Mouse (Mus musculus): ENCODE data around the gene Micall1. TPM values are rescaled to one million over a fixed set of nuclear protein-coding genes. Genes with fewer than 3 reads are reported as not detected.

Micall1 gene
- polyA plus RNA-seq, 2 experiments, result 12.8 to 31.0 TPM

- WGBS, result 32% methylated on average over 8 of the region's 8 CpGs
- no peaks in the 10 kb centered on the region for H3K27me3 ChIP-seq (ENCODE audit: control insufficient read depth, insufficient read depth, low read length)
- H3K9ac ChIP-seq (ENCODE audit: low read depth, low read length, severe bottlenecking), result no peak overlapping the region
- H3K4me1 ChIP-seq (ENCODE audit: control insufficient read depth, insufficient read depth, low read length), result peaks cover 15% of the 10 kb centered on the region
- no peak for ATAC-seq (ENCODE audit: low FRiP score, low read depth)
- H3K27ac ChIP-seq (replicated peaks; ENCODE audit: low read depth, low read length), result no peak overlapping the region
- no peak for DNase-seq (ENCODE audit: low spot score)
- no peak for TF ChIP-seq POLR2A (IDR thresholded peaks at IDR 0.05; ENCODE audit: borderline replicate concordance, extremely low read depth, insufficient read depth, insufficient read length)
- H3K4me2 ChIP-seq (replicated peaks; ENCODE audit: low read depth, low read length, severe bottlenecking), result no peak overlapping the region
- H3K9me3 ChIP-seq (ENCODE audit: control insufficient read depth, low read length), result no peaks in the 10 kb centered on the region
- no peak overlapping the region for H3K4me3 ChIP-seq (replicated peaks; ENCODE audit: low read length)
- H3K36me3 ChIP-seq (ENCODE audit: control insufficient read depth, insufficient read depth, low read length), result peaks cover 8% of the 10 kb centered on the region
Observed at GRCm38 (mm10) chr15:79065086-79065770, 43.5 kb upstream of the Micall1 start.

- WGBS, result 38% methylated on average over 2 of the region's 2 CpGs
- TF ChIP-seq POLR2A (IDR thresholded peaks at IDR 0.05; ENCODE audit: borderline replicate concordance, extremely low read depth, insufficient read depth, insufficient read length), result no peak
- H3K36me3 ChIP-seq (ENCODE audit: control insufficient read depth, insufficient read depth, low read length), result no peaks in the 10 kb centered on the region
- no peak overlapping the region for H3K27ac ChIP-seq (replicated peaks; ENCODE audit: low read depth, low read length)
- no peak overlapping the region for H3K4me2 ChIP-seq (replicated peaks; ENCODE audit: low read depth, low read length, severe bottlenecking)
- H3K27me3 ChIP-seq (ENCODE audit: control insufficient read depth, insufficient read depth, low read length), result no peaks in the 10 kb centered on the region
- ATAC-seq (ENCODE audit: low FRiP score, low read depth) (no peak), DNase-seq (ENCODE audit: low spot score) (no peak)
- H3K9me3 ChIP-seq (ENCODE audit: control insufficient read depth, low read length), result no peaks in the 10 kb centered on the region
- H3K9ac ChIP-seq (ENCODE audit: low read depth, low read length, severe bottlenecking), result no peak overlapping the region
- H3K4me3 ChIP-seq (replicated peaks; ENCODE audit: low read length), result no peak overlapping the region
- peaks cover 15% of the 10 kb centered on the region for H3K4me1 ChIP-seq (ENCODE audit: control insufficient read depth, insufficient read depth, low read length)
Observed at GRCm38 (mm10) chr15:79066276-79066675, 42.4 kb upstream of the Micall1 start.

GRCm38 (mm10) chr15:79067631-79068030 lies 41.1 kb upstream of the Micall1 start:
- H3K4me1 ChIP-seq (ENCODE audit: control insufficient read depth, insufficient read depth, low read length), result peaks cover 9% of the 10 kb centered on the region
- H3K27ac ChIP-seq (replicated peaks; ENCODE audit: low read depth, low read length), result no peak overlapping the region
- no peak overlapping the region for H3K4me2 ChIP-seq (replicated peaks; ENCODE audit: low read depth, low read length, severe bottlenecking)
- DNase-seq (ENCODE audit: low spot score), result no peak
- H3K9me3 ChIP-seq (ENCODE audit: control insufficient read depth, low read length), result no peaks in the 10 kb centered on the region
- H3K4me3 ChIP-seq (replicated peaks; ENCODE audit: low read length), result no peak overlapping the region
- H3K36me3 ChIP-seq (ENCODE audit: control insufficient read depth, insufficient read depth, low read length), result no peaks in the 10 kb centered on the region
- no peak overlapping the region for H3K9ac ChIP-seq (ENCODE audit: low read depth, low read length, severe bottlenecking)
- TF ChIP-seq POLR2A (IDR thresholded peaks at IDR 0.05; ENCODE audit: borderline replicate concordance, extremely low read depth, insufficient read depth, insufficient read length), result no peak
- no peaks in the 10 kb centered on the region for H3K27me3 ChIP-seq (ENCODE audit: control insufficient read depth, insufficient read depth, low read length)
- WGBS, result 73% methylated on average over 3 of the region's 3 CpGs
- ATAC-seq (ENCODE audit: low FRiP score, low read depth), result no peak

- Histone ChIP-seq H3K27me3 (ENCODE audit: control insufficient read depth, insufficient read depth, low read length) (no peaks in the 10 kb centered on the region), H3K9ac (ENCODE audit: low read depth, low read length, severe bottlenecking) (no peak overlapping the region), H3K4me2 (replicated peaks; ENCODE audit: low read depth, low read length, severe bottlenecking) (no peak overlapping the region), H3K9me3 (ENCODE audit: control insufficient read depth, low read length) (no peaks in the 10 kb centered on the region), H3K36me3 (ENCODE audit: control insufficient read depth, insufficient read depth, low read length) (no peaks in the 10 kb centered on the region), H3K27ac (replicated peaks; ENCODE audit: low read depth, low read length) (no peak overlapping the region), H3K4me1 (ENCODE audit: control insufficient read depth, insufficient read depth, low read length) (peaks cover 7% of the 10 kb centered on the region), H3K4me3 (replicated peaks; ENCODE audit: low read length) (no peak overlapping the region)
- ATAC-seq (ENCODE audit: low FRiP score, low read depth), result no peak
- 91% methylated on average over 3 of the region's 3 CpGs for WGBS
- TF ChIP-seq POLR2A (IDR thresholded peaks at IDR 0.05; ENCODE audit: borderline replicate concordance, extremely low read depth, insufficient read depth, insufficient read length), result no peak
- DNase-seq (ENCODE audit: low spot score), result no peak
Observed at GRCm38 (mm10) chr15:79068416-79068815, 40.3 kb upstream of the Micall1 start.

- Histone ChIP-seq H3K27ac (replicated peaks; ENCODE audit: low read depth, low read length) (no peak overlapping the region), H3K4me1 (ENCODE audit: control insufficient read depth, insufficient read depth, low read length) (peaks cover 15% of the 10 kb centered on the region), H3K27me3 (ENCODE audit: control insufficient read depth, insufficient read depth, low read length) (no peaks in the 10 kb centered on the region), H3K4me2 (replicated peaks; ENCODE audit: low read depth, low read length, severe bottlenecking) (no peak overlapping the region), H3K36me3 (ENCODE audit: control insufficient read depth, insufficient read depth, low read length) (peaks cover 2% of the 10 kb centered on the region), H3K9ac (ENCODE audit: low read depth, low read length, severe bottlenecking) (no peak overlapping the region), H3K4me3 (replicated peaks; ENCODE audit: low read length) (no peak overlapping the region), H3K9me3 (ENCODE audit: control insufficient read depth, low read length) (no peaks in the 10 kb centered on the region)
- WGBS, result 66% methylated on average over 5 of the region's 5 CpGs
- TF ChIP-seq POLR2A (IDR thresholded peaks at IDR 0.05; ENCODE audit: borderline replicate concordance, extremely low read depth, insufficient read depth, insufficient read length), result no peak
- DNase-seq (ENCODE audit: low spot score) (no peak), ATAC-seq (ENCODE audit: low FRiP score, low read depth) (no peak)
Observed at GRCm38 (mm10) chr15:79071117-79072039, 37.3 kb upstream of the Micall1 start.

Data from limb, embryonic 14.5 days (tissue).